Mouse (Mus musculus): Measurements from ENCODE around the gene Zmynd15. TPM values are rescaled to one million over a fixed set of nuclear protein-coding genes. Genes with fewer than 3 reads are reported as not detected.

Gene Zmynd15
- polyA plus RNA-seq, 1 experiment from 2014 or later = 0.27 TPM

GRCm38 (mm10) chr11:70432895-70433568 lies 26.2 kb upstream of the Zmynd15 start:
- no peaks in the 10 kb centered on the region for H3K27me3 ChIP-seq
- no peaks in the 10 kb centered on the region for H3K9me3 ChIP-seq
- H3K9ac ChIP-seq = peak overlapping the region; percentile 81
- peak overlapping the region; percentile 81 for H3K4me2 ChIP-seq (replicated peaks)
- peaks cover 15% of the 10 kb centered on the region for H3K4me1 ChIP-seq
- peak overlapping the region; percentile 83 for H3K27ac ChIP-seq
- ATAC-seq (ENCODE audit: insufficient number of reproducible peaks, insufficient read depth, low FRiP score, low TSS enrichment) = peak; percentile 30; the same call in 1 of the 2 replicates
- 8% methylated on average over 15 of the region's 15 CpGs for WGBS
- H3K36me3 ChIP-seq = peaks cover 20% of the 10 kb centered on the region
- H3K4me3 ChIP-seq = peak overlapping the region; percentile 76

DNA sequence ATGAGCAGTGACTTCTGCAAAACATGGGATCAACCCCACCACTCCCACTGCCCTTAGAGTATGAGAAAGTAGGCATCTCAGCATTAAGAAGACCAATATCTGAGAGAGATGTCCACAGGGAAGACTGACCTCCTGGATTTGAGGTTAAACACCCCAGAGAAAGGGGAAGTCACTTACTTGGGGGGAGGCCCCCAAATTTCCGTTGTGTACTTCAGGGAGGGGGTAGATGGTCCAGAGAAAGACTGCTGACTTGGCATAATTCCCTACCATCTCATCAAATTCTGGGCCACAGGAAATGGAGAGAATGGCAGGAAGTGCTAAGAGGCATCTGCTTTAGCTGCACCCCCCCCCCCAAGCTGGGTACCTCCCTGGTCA lies 25.7 kb upstream of the Zmynd15 start:
- Histone ChIP-seq H3K4me3 (peak overlapping the region; percentile 76), H3K9me3 (no peaks in the 10 kb centered on the region), H3K4me1 (peaks cover 15% of the 10 kb centered on the region), H3K27me3 (no peaks in the 10 kb centered on the region), H3K27ac (no peak overlapping the region), H3K9ac (peak overlapping the region; percentile 81; the same call in 1 of the 2 replicates), H3K36me3 (peaks cover 25% of the 10 kb centered on the region), H3K4me2 (replicated peaks) (peak overlapping the region; percentile 81)
- 73% methylated on average over 1 of the region's 1 CpGs for WGBS
- ATAC-seq (ENCODE audit: insufficient number of reproducible peaks, insufficient read depth, low FRiP score, low TSS enrichment) = no peak

DNA sequence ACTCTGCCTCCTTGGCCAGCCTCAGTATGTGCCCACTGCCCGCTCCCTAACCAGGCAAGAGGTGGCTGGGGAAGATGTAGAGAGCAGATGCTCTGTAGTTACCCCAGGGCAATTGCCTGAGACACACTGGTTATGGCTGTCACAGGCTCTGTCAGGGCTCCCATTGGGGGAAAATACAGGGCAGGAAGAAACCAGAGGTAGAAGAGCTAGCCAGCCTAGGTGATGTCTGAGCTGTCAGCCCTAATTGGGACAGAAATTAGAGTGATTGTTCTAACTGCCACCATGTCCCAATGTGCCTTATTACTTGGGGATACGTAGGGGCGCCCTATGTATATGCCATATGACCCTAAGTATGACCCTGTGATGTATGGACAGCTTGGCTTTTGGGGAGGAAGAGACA lies 25.3 kb upstream of the Zmynd15 start:
- Histone ChIP-seq H3K4me1 (peaks cover 15% of the 10 kb centered on the region), H3K9me3 (no peaks in the 10 kb centered on the region), H3K36me3 (peaks cover 29% of the 10 kb centered on the region), H3K27ac (no peak overlapping the region), H3K9ac (0 out of 2 replicates have a peak overlapping the region, but pooled peaks have one; percentile 81), H3K27me3 (no peaks in the 10 kb centered on the region), H3K4me3 (peak overlapping the region; percentile 76; the same call in 1 of the 2 replicates), H3K4me2 (replicated peaks) (peak overlapping the region; percentile 81)
- no peak for ATAC-seq (ENCODE audit: insufficient number of reproducible peaks, insufficient read depth, low FRiP score, low TSS enrichment)
- 94% methylated on average over 3 of the region's 3 CpGs for WGBS

DNA sequence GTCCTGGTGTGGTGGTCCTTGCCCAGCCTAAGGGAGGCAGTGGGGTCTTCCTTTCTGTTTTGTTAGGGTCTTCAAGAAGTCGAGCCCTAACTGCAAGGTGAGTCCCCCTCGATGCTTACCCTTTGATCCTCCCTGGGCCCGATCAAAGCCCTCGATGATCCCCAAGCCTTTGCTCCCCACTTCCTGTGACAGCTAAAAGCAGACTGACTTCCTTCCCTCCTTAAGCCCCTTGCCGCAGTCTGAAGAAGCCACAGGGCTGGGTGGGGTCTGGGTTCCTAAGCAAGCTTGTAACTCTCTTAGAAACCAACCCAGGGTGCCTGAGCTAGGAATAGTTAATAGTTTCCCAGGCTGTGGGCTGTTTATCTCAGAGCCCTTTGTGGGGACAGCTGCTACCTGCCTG lies 23.8 kb upstream of the Zmynd15 start:
- no peaks in the 10 kb centered on the region for H3K27me3 ChIP-seq
- no peak overlapping the region for H3K4me3 ChIP-seq
- H3K27ac ChIP-seq = no peak overlapping the region
- 76% methylated on average over 5 of the region's 5 CpGs for WGBS
- no peak overlapping the region for H3K4me2 ChIP-seq (replicated peaks)
- H3K9ac ChIP-seq = 0 out of 2 replicates have a peak overlapping the region, but pooled peaks have one; percentile 15
- peaks cover 15% of the 10 kb centered on the region for H3K4me1 ChIP-seq
- no peak for ATAC-seq (ENCODE audit: insufficient number of reproducible peaks, insufficient read depth, low FRiP score, low TSS enrichment)
- no peaks in the 10 kb centered on the region for H3K9me3 ChIP-seq
- peaks cover 45% of the 10 kb centered on the region for H3K36me3 ChIP-seq

DNA sequence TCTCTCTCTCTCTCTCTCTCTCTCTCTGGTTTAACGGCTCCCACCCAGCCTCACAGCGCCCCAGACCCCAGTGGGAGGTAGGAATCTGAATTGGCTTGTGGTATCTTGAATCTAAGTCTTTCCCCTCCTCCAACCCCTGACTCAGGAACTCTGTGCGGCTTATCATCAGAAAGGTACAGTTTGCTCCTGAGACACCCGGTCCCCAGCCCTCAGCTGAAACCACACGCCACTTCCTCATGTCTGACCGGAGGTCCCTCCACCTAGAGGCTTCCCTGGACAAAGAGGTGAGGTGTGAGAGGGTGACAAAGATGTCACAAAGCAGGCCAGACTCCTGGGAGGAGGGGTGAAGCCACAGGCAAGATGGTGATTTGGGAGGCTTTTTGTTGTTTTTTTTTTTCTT lies 21.8 kb upstream of the Zmynd15 start:
- 78% methylated on average over 6 of the region's 6 CpGs for WGBS
- Histone ChIP-seq H3K27ac (no peak overlapping the region), H3K9me3 (no peaks in the 10 kb centered on the region), H3K27me3 (no peaks in the 10 kb centered on the region), H3K36me3 (peaks cover 58% of the 10 kb centered on the region), H3K4me2 (replicated peaks) (no peak overlapping the region), H3K4me1 (peaks cover 12% of the 10 kb centered on the region), H3K9ac (no peak overlapping the region), H3K4me3 (no peak overlapping the region)
- no peak for ATAC-seq (ENCODE audit: insufficient number of reproducible peaks, insufficient read depth, low FRiP score, low TSS enrichment)

GRCm38 (mm10) chr11:70438728-70439374 lies 20.4 kb upstream of the Zmynd15 start:
- H3K4me1 ChIP-seq = peaks cover 2% of the 10 kb centered on the region
- H3K27ac ChIP-seq = no peak overlapping the region
- peaks cover 58% of the 10 kb centered on the region for H3K36me3 ChIP-seq
- no peak for ATAC-seq (ENCODE audit: insufficient number of reproducible peaks, insufficient read depth, low FRiP score, low TSS enrichment)
- H3K4me2 ChIP-seq (replicated peaks) = no peak overlapping the region
- H3K9ac ChIP-seq = no peak overlapping the region
- 89% methylated on average over 7 of the region's 7 CpGs for WGBS
- H3K9me3 ChIP-seq = no peaks in the 10 kb centered on the region
- H3K4me3 ChIP-seq = no peak overlapping the region
- no peaks in the 10 kb centered on the region for H3K27me3 ChIP-seq

DNA sequence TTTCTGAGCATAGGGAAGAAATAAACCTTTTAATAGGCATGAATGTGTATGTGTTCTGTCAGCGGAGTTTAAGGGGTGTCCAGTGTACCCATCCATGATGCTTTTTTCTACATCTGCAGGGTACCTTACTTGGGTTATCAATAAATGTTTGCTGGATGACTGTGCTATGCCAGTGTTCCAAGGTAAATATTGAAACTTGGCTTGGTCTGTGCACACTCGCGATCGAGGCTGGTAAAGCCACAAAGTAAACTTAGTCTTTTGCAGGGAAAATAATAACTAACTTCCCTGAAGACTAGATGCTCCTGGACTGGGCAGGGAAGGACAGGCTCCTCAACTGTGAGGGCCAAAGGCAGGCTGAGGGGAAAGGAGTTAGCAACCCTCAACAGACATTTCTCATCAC lies 18.6 kb upstream of the Zmynd15 start:
- 95% methylated on average over 4 of the region's 4 CpGs for WGBS
- no peak overlapping the region for H3K27ac ChIP-seq
- ATAC-seq (ENCODE audit: insufficient number of reproducible peaks, insufficient read depth, low FRiP score, low TSS enrichment) = no peak
- H3K9me3 ChIP-seq = no peaks in the 10 kb centered on the region
- no peak overlapping the region for H3K9ac ChIP-seq
- no peak overlapping the region for H3K4me3 ChIP-seq
- H3K36me3 ChIP-seq = peaks cover 58% of the 10 kb centered on the region
- no peak overlapping the region for H3K4me2 ChIP-seq (replicated peaks)
- no peaks in the 10 kb centered on the region for H3K4me1 ChIP-seq
- H3K27me3 ChIP-seq = no peaks in the 10 kb centered on the region

DNA sequence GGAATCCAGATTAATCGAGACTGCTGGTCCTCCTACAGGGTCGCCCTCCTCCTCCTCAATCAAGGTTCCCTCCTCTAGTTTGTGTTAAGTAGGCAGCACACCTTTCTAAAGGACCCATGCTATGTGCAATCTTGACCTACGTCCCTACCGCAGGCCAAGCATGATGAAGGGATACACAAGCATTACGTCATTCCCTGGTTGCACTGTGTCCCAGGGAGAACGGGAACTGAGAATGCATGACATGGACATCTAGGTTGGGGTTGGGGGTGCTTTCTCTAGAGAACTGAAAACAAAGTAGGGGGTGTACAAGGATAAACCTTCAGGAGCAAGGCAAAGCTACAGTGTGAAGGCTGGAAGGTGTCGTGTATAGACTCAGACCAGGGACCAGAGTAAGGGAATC lies 17.4 kb upstream of the Zmynd15 start:
- Histone ChIP-seq H3K9me3 (no peaks in the 10 kb centered on the region), H3K36me3 (peaks cover 48% of the 10 kb centered on the region), H3K27ac (no peak overlapping the region), H3K4me3 (no peak overlapping the region), H3K9ac (no peak overlapping the region), H3K27me3 (no peaks in the 10 kb centered on the region), H3K4me1 (no peaks in the 10 kb centered on the region), H3K4me2 (replicated peaks) (no peak overlapping the region)
- no peak for ATAC-seq (ENCODE audit: insufficient number of reproducible peaks, insufficient read depth, low FRiP score, low TSS enrichment)
- 91% methylated on average over 7 of the region's 7 CpGs for WGBS

DNA sequence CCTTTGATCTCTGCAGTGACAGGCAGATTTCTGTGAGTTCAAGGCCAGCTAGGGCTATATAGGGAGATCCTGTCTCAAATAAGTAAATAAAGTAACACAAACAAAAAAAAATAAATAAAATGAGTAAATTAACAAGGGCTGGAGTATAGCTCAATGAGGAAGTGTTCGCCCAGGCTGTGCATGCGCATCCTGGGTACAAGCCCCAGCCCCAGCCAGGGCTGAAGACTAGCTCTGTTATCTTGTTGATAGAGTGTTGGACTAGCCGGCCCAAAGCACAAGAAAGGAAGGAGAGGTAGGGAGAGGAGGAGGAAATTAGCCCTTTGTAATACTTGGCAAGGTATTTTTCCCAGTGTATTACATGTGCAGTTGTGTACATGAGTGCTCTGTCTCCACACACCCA lies 15.3 kb upstream of the Zmynd15 start:
- no peaks in the 10 kb centered on the region for H3K27me3 ChIP-seq
- H3K4me1 ChIP-seq = no peaks in the 10 kb centered on the region
- no peak overlapping the region for H3K27ac ChIP-seq
- peaks cover 29% of the 10 kb centered on the region for H3K36me3 ChIP-seq
- WGBS = 86% methylated on average over 3 of the region's 3 CpGs
- ATAC-seq (ENCODE audit: insufficient number of reproducible peaks, insufficient read depth, low FRiP score, low TSS enrichment) = no peak
- H3K9me3 ChIP-seq = no peaks in the 10 kb centered on the region
- H3K4me3 ChIP-seq = no peak overlapping the region
- no peak overlapping the region for H3K9ac ChIP-seq
- no peak overlapping the region for H3K4me2 ChIP-seq (replicated peaks)

GRCm38 (mm10) chr11:70444667-70445066 lies 14.6 kb upstream of the Zmynd15 start:
- no peak overlapping the region for H3K4me2 ChIP-seq (replicated peaks)
- WGBS = 78% methylated on average over 6 of the region's 6 CpGs
- H3K27me3 ChIP-seq = no peaks in the 10 kb centered on the region
- H3K9me3 ChIP-seq = no peaks in the 10 kb centered on the region
- no peaks in the 10 kb centered on the region for H3K4me1 ChIP-seq
- ATAC-seq (ENCODE audit: insufficient number of reproducible peaks, insufficient read depth, low FRiP score, low TSS enrichment) = no peak
- H3K27ac ChIP-seq = no peak overlapping the region
- peaks cover 22% of the 10 kb centered on the region for H3K36me3 ChIP-seq
- no peak overlapping the region for H3K9ac ChIP-seq
- no peak overlapping the region for H3K4me3 ChIP-seq

DNA sequence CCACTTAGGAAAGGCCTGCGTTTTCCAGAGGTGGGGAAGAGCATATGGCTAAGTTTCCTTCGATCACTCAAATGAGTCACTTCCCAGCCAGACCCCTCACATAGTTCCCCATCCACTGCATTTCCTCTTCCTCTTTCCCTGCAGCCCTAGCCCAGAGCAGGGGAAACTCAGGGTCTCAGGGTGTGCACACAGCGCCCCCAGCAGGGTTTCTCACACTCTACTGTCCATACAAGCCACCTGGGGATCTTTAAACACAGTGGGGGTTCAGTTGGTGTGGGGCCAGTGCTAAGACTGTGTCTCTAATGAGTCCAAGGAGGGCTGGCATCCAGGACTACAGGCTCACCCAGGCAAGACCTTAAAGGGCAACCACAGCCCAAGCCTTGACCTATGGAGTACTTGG lies 12.5 kb upstream of the Zmynd15 start:
- 46% methylated on average over 3 of the region's 3 CpGs for WGBS
- no peak overlapping the region for H3K4me3 ChIP-seq

GRCm38 (mm10) chr11:70447373-70447772 lies 11.9 kb upstream of the Zmynd15 start:
- WGBS = 73% methylated on average over 1 of the region's 1 CpGs
- Histone ChIP-seq H3K9me3 (no peaks in the 10 kb centered on the region), H3K27me3 (no peaks in the 10 kb centered on the region), H3K4me2 (replicated peaks) (no peak overlapping the region), H3K4me1 (peaks cover under 1% of the 10 kb centered on the region), H3K9ac (no peak overlapping the region), H3K36me3 (no peaks in the 10 kb centered on the region), H3K27ac (no peak overlapping the region), H3K4me3 (no peak overlapping the region)
- ATAC-seq (ENCODE audit: insufficient number of reproducible peaks, insufficient read depth, low FRiP score, low TSS enrichment) = no peak

More for the DNA sequence above, 12.5 kb upstream of the Zmynd15 start:
- H3K9me3 ChIP-seq = no peaks in the 10 kb centered on the region
- H3K27me3 ChIP-seq = no peaks in the 10 kb centered on the region
- no peak for ATAC-seq (ENCODE audit: insufficient number of reproducible peaks, insufficient read depth, low FRiP score, low TSS enrichment)
- no peak overlapping the region for H3K9ac ChIP-seq
- H3K4me1 ChIP-seq = no peaks in the 10 kb centered on the region
- H3K36me3 ChIP-seq = peaks cover 6% of the 10 kb centered on the region; the same call in 1 of the 2 replicates
- H3K4me2 ChIP-seq (replicated peaks) = no peak overlapping the region
- H3K27ac ChIP-seq = no peak overlapping the region

All from embryonic facial prominence, embryonic 12.5 days (tissue).